ENCODE assay signal across 15 mouse cellular contexts in the genomic region with DNA sequence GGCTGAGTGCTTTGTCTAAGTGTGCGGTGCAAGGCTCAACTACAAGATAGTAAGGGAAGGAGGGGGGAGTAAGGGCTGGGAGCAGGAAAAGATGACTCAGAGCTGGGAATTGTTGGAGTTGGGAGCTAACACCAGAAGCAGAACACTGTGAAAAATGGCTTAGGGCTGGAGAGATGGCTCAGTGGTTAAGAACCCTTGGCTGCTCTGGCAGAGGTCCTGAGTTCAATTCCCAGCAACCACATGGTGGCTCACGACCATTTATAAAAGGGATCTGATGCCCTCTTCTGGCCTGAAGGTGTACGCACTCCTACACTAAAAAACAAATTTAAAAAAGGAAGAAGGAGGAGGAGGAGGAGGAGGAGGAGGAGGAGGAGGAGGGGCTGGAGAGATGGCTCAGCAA. TPM values are rescaled to one million over a fixed set of nuclear protein-coding genes. Genes with fewer than 3 reads are reported as not detected.
DNase-seq lines count a peak whose midpoint lies in the region; ATAC-seq and TF ChIP-seq lines count a peak whose summit lies in the region.
"Had no signal": no experiment of that assay in that cellular context is flagged by ENCODE, and none has a peak within 500 bp of the region (broad histone marks: within the 10 kb centered on the region; RNA-seq: fewer than 3 reads in every experiment).

No protein-coding gene starts in this region.

- H3K27ac ChIP-seq in embryonic facial prominence, embryonic 11.5 days (replicated peaks; ENCODE audit: low read depth, low read length) = no peak overlapping the region
- H3K27ac ChIP-seq in embryonic facial prominence, embryonic 10.5 days (replicated peaks) = no peak overlapping the region
- H3K27ac ChIP-seq in liver, embryonic 14.5 days = no peak overlapping the region
- no peak overlapping the region for H3K27ac ChIP-seq in liver, embryonic 11.5 days (ENCODE audit: low read depth, low read length)
- H3K27ac ChIP-seq in small intestine, adult 2 months (ENCODE audit: insufficient read depth, low read depth, low read length) = peak overlapping the region; percentile 94
- H3K27ac ChIP-seq: forebrain, embryonic 10.5 days; midbrain, embryonic 15.5 days; neural tube, embryonic 13.5 days had no signal

- no peak for TF ChIP-seq EP300 in liver, embryonic 14.5 days (IDR thresholded peaks at IDR 0.05; ENCODE audit: low read depth)

- peaks cover 3% of the 10 kb centered on the region; the same call in 1 of the 2 replicates for H3K4me1 ChIP-seq in embryonic facial prominence, embryonic 11.5 days (ENCODE audit: control insufficient read depth, insufficient read depth, low read length)
- H3K4me1 ChIP-seq in embryonic facial prominence, embryonic 10.5 days = peaks cover 42% of the 10 kb centered on the region
- peaks cover 12 to 31% of the 10 kb centered on the region in 2 experiments for H3K4me1 ChIP-seq in liver, embryonic 14.5 days (replicated peaks; ENCODE audit: control insufficient read depth in 2 of 2, insufficient read depth in 2 of 2, low read length in 1 of 2)
- H3K4me1 ChIP-seq in liver, embryonic 11.5 days (replicated peaks; ENCODE audit: control insufficient read depth, insufficient read depth, low read length) = peaks cover 21% of the 10 kb centered on the region
- peaks cover 12% of the 10 kb centered on the region; the same call in 1 of the 2 replicates for H3K4me1 ChIP-seq in small intestine, adult 2 months (ENCODE audit: control insufficient read depth, insufficient read depth, insufficient read length, low read length)

- no peak overlapping the region for H3K4me2 ChIP-seq in embryonic facial prominence, embryonic 11.5 days (ENCODE audit: low read depth, low read length)
- no peak overlapping the region for H3K4me2 ChIP-seq in liver, embryonic 14.5 days (ENCODE audit: low read depth)
- no peak overlapping the region for H3K4me2 ChIP-seq in liver, embryonic 11.5 days
- H3K4me2 ChIP-seq: midbrain, embryonic 15.5 days; neural tube, embryonic 13.5 days had no signal

- no peaks in the 10 kb centered on the region for H3K27me3 ChIP-seq in embryonic facial prominence, embryonic 11.5 days (ENCODE audit: control insufficient read depth, insufficient read depth, low read length)
- H3K27me3 ChIP-seq in embryonic facial prominence, embryonic 10.5 days (replicated peaks; ENCODE audit: low read depth, poor library complexity, severe bottlenecking) = no peaks in the 10 kb centered on the region
- no peaks in the 10 kb centered on the region for H3K27me3 ChIP-seq in liver, embryonic 14.5 days (ENCODE audit: control insufficient read depth, insufficient read depth, low read length)
- H3K27me3 ChIP-seq in liver, embryonic 11.5 days (replicated peaks; ENCODE audit: control insufficient read depth, insufficient read depth, low read length) = no peaks in the 10 kb centered on the region
- no peaks in the 10 kb centered on the region for H3K27me3 ChIP-seq in small intestine, adult 2 months (ENCODE audit: control insufficient read depth, insufficient read depth, low read length)
- H3K27me3 ChIP-seq: midbrain, embryonic 15.5 days; neural tube, embryonic 13.5 days had no signal

- H3K9ac ChIP-seq in embryonic facial prominence, embryonic 11.5 days (replicated peaks; ENCODE audit: low read length) = no peak overlapping the region
- H3K9ac ChIP-seq in liver, embryonic 14.5 days (replicated peaks) = no peak overlapping the region
- H3K9ac ChIP-seq in liver, embryonic 11.5 days (ENCODE audit: low read depth, low read length) = no peak overlapping the region
- H3K9ac ChIP-seq: midbrain, embryonic 15.5 days; neural tube, embryonic 13.5 days had no signal

- no peak for TF ChIP-seq POLR2A in small intestine, adult 2 months (IDR thresholded peaks at IDR 0.05; ENCODE audit: low read depth, low read length)

- WGBS in embryonic facial prominence, embryonic 11.5 days = 53% methylated on average over 2 of the region's 3 CpGs
- WGBS in embryonic facial prominence, embryonic 10.5 days = 56% methylated on average over 3 of the region's 3 CpGs
- WGBS in liver, embryonic 14.5 days (ENCODE audit: insufficient replicate concordance) = 52% methylated on average over 3 of the region's 3 CpGs
- WGBS in liver, embryonic 11.5 days = 57% methylated on average over 3 of the region's 3 CpGs
- 20% methylated on average over 3 of the region's 3 CpGs for WGBS in small intestine, adult 2 months

- peak; percentile 6 for DNase-seq in embryonic facial prominence, embryonic 11.5 days (ENCODE audit: low spot score)
- no peak for DNase-seq in embryonic facial prominence, embryonic 10.5 days (ENCODE audit: low spot score)
- DNase-seq in liver, embryonic 14.5 days (ENCODE audit: low read depth in 3 of 3, low spot score in 3 of 3) = no peak
- DNase-seq in liver, embryonic 11.5 days (ENCODE audit: low spot score) = no peak
- peak; percentile 67 for DNase-seq in NIH3T3 (ENCODE audit: low read depth)
- no peak for DNase-seq in embryo, embryonic 10.5 days (ENCODE audit: low spot score)
- no peak for DNase-seq in heart, adult 11 months
- DNase-seq: adrenal gland, adult 2 months; gastrocnemius, postnatal 36 days; heart, postnatal 36 days; lung, adult 18-20 months had no signal

- H3K4me3 ChIP-seq in embryonic facial prominence, embryonic 11.5 days (ENCODE audit: low read depth, low read length) = no peak overlapping the region
- no peak overlapping the region for H3K4me3 ChIP-seq in embryonic facial prominence, embryonic 10.5 days
- H3K4me3 ChIP-seq in liver, embryonic 14.5 days (ENCODE audit: insufficient read depth in 1 of 2, low read depth in 2 of 2, low read length in 2 of 2) = no peak overlapping the region
- no peak overlapping the region for H3K4me3 ChIP-seq in liver, embryonic 11.5 days (ENCODE audit: low read depth, low read length)
- H3K4me3 ChIP-seq in small intestine, adult 2 months (ENCODE audit: low read depth, low read length) = no peak overlapping the region
- H3K4me3 ChIP-seq: forebrain, embryonic 10.5 days; neural tube, embryonic 13.5 days had no signal

- no peaks in the 10 kb centered on the region; the same call in 1 of the 2 replicates for H3K36me3 ChIP-seq in embryonic facial prominence, embryonic 11.5 days (replicated peaks; ENCODE audit: control insufficient read depth, insufficient read depth, low read depth, low read length)
- peaks cover 44% of the 10 kb centered on the region for H3K36me3 ChIP-seq in embryonic facial prominence, embryonic 10.5 days (replicated peaks)
- H3K36me3 ChIP-seq in liver, embryonic 14.5 days (replicated peaks; ENCODE audit: control insufficient read depth, insufficient read depth, low read depth) = peaks cover 14% of the 10 kb centered on the region
- H3K36me3 ChIP-seq in liver, embryonic 11.5 days (ENCODE audit: control insufficient read depth, insufficient read depth, low read length) = peaks cover 12% of the 10 kb centered on the region
- H3K36me3 ChIP-seq in small intestine, adult 2 months (ENCODE audit: control insufficient read depth, insufficient read depth, low read length) = peaks cover 8% of the 10 kb centered on the region

- H3K9me3 ChIP-seq in embryonic facial prominence, embryonic 11.5 days (replicated peaks; ENCODE audit: control insufficient read depth, low read length) = no peaks in the 10 kb centered on the region
- H3K9me3 ChIP-seq in embryonic facial prominence, embryonic 10.5 days = no peaks in the 10 kb centered on the region
- no peaks in the 10 kb centered on the region for H3K9me3 ChIP-seq in liver, embryonic 14.5 days (ENCODE audit: control insufficient read depth, low read length)
- no peaks in the 10 kb centered on the region for H3K9me3 ChIP-seq in liver, embryonic 11.5 days (ENCODE audit: control insufficient read depth, low read length)
- H3K9me3 ChIP-seq: forebrain, embryonic 10.5 days; midbrain, embryonic 15.5 days; neural tube, embryonic 13.5 days had no signal

- TF ChIP-seq CTCF in liver, embryonic 14.5 days (IDR thresholded peaks at IDR 0.05; ENCODE audit: low read depth) = peak; percentile 44
- no peak; the same call in 1 of the 2 replicates for TF ChIP-seq CTCF in small intestine, adult 2 months (IDR thresholded peaks at IDR 0.05; ENCODE audit: extremely low read depth, insufficient read length, insufficient replicate concordance, low read depth, low read length)

- no peak for ATAC-seq in embryonic facial prominence, embryonic 11.5 days (replicated peaks; ENCODE audit: insufficient number of reproducible peaks, low FRiP score, low TSS enrichment, low read depth)
- no peak for ATAC-seq in liver, embryonic 14.5 days (ENCODE audit: insufficient read depth)
- ATAC-seq in liver, embryonic 11.5 days (replicated peaks; ENCODE audit: low FRiP score) = no peak
- ATAC-seq: midbrain, embryonic 15.5 days had no signal

RNA-seq across cellular contexts. Expression of gene Rcc1, which starts 6.7 kb away (rescaled TPM):
- polyA plus RNA-seq in embryonic facial prominence, embryonic 11.5 days (2014; fragmentation: Nextera tagmentation; extraction: Ambion mirVana) = 60.6 and 61.5 TPM in 2 replicates
- 160 and 172 TPM in 2 replicates for polyA plus RNA-seq in embryonic facial prominence, embryonic 10.5 days (2016; fragmentation: Nextera tagmentation; extraction: Ambion mirVana)
- polyA plus RNA-seq in liver, embryonic 14.5 days (2012; rRNA removed) = 21.5 and 22.2 TPM in 2 replicates
- polyA plus RNA-seq in liver, embryonic 14.5 days (2014; fragmentation: Nextera tagmentation; extraction: Ambion mirVana) = 27.2 and 32.0 TPM in 2 replicates
- 99.8 and 105 TPM in 2 replicates for polyA plus RNA-seq in liver, embryonic 11.5 days (2014; fragmentation: Nextera tagmentation; extraction: Ambion mirVana)
- 5.2 and 9.6 TPM in 2 replicates for polyA plus RNA-seq in small intestine, adult 2 months (2012; rRNA removed)

RNA-seq across cellular contexts. Expression of gene Trnau1ap, which starts 17.3 kb away (rescaled TPM):
- polyA plus RNA-seq in embryonic facial prominence, embryonic 11.5 days (2014; fragmentation: Nextera tagmentation; extraction: Ambion mirVana) = 76.6 and 79.7 TPM in 2 replicates
- polyA plus RNA-seq in embryonic facial prominence, embryonic 10.5 days (2016; fragmentation: Nextera tagmentation; extraction: Ambion mirVana) = 83.5 and 83.8 TPM in 2 replicates
- polyA plus RNA-seq in liver, embryonic 14.5 days (2012; rRNA removed) = 7.0 and 8.8 TPM in 2 replicates
- polyA plus RNA-seq in liver, embryonic 14.5 days (2014; fragmentation: Nextera tagmentation; extraction: Ambion mirVana) = 36.6 and 36.7 TPM in 2 replicates
- polyA plus RNA-seq in liver, embryonic 11.5 days (2014; fragmentation: Nextera tagmentation; extraction: Ambion mirVana) = 80.1 and 89.3 TPM in 2 replicates
- 20.7 and 24.1 TPM in 2 replicates for polyA plus RNA-seq in small intestine, adult 2 months (2012; rRNA removed)

RNA-seq across cellular contexts. Expression of gene Rab42, which starts 43.5 kb away (rescaled TPM):
- polyA plus RNA-seq in embryonic facial prominence, embryonic 11.5 days (2014; fragmentation: Nextera tagmentation; extraction: Ambion mirVana) = 0.67 and 2.2 TPM in 2 replicates
- 1.3 and 1.8 TPM in 2 replicates for polyA plus RNA-seq in embryonic facial prominence, embryonic 10.5 days (2016; fragmentation: Nextera tagmentation; extraction: Ambion mirVana)
- 0.33 and 0.47 TPM in 2 replicates for polyA plus RNA-seq in liver, embryonic 14.5 days (2012; rRNA removed)
- polyA plus RNA-seq in liver, embryonic 14.5 days (2014; fragmentation: Nextera tagmentation; extraction: Ambion mirVana) = 0.25 and 0.27 TPM in 2 replicates
- 0.75 and 1.5 TPM in 2 replicates for polyA plus RNA-seq in liver, embryonic 11.5 days (2014; fragmentation: Nextera tagmentation; extraction: Ambion mirVana)
- polyA plus RNA-seq in small intestine, adult 2 months (2012; rRNA removed) = 0.70 and 0.98 TPM in 2 replicates

Comparison
In these comparisons a context has a peak if more than half of its experiments do, and no peak if none do; other contexts are left out.
1. DNase-seq: peak in embryonic facial prominence, embryonic 11.5 days (single experiment) and NIH3T3 (single experiment); none in embryonic facial prominence, embryonic 10.5 days (single experiment), liver, embryonic 14.5 days (0 of 3), liver, embryonic 11.5 days (single experiment), embryo, embryonic 10.5 days (single experiment) and heart, adult 11 months (single experiment).